Comparison of ENCODE assay signal across 23 mouse cellular contexts in the genomic region with DNA sequence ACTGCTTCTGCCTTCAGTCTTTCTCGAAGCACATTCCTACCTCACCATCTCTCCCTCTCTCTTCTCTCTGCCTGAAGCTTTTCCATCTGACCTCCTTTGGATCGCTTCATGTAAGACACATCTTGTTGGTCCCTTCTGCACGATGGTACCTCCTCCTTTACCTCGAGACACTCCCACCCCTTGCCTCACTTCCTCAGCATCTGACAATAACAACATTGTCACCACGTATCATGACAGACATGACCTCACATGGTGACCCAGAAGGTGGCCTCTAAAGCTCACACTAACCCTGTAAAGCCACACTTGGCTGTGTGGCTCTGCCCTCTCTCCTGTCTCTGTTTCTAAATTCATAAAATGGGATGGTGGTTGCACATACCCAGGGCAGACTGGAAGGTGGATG. TPM values are rescaled to one million over a fixed set of nuclear protein-coding genes. Genes with fewer than 3 reads are reported as not detected.
DNase-seq lines count a peak whose midpoint lies in the region; ATAC-seq and TF ChIP-seq lines count a peak whose summit lies in the region.
"Had no signal": no experiment of that assay in that cellular context is flagged by ENCODE, and none has a peak within 500 bp of the region (broad histone marks: within the 10 kb centered on the region; RNA-seq: fewer than 3 reads in every experiment).

No protein-coding gene starts in this region.

- peak; percentile 54 for ATAC-seq in megakaryocyte, adult 5-6 weeks (ENCODE audit: poor library complexity, severe bottlenecking)
- ATAC-seq in midbrain, embryonic 15.5 days (replicated peaks), result no peak
- ATAC-seq: activated CD4-positive, CD25-positive, alpha-beta regulatory T cell, adult 4 months; forebrain, embryonic 14.5 days; forebrain, postnatal 0 days; hindbrain, embryonic 16.5 days; intestine, embryonic 15.5 days had no signal

- TF ChIP-seq CTCF in layer of hippocampus, adult 2 months (conservative IDR thresholded peaks at IDR 0.05), result no peak
- TF ChIP-seq CTCF in cortical plate, adult 2 months (IDR thresholded peaks at IDR 0.05; ENCODE audit: extremely low read depth, insufficient read depth, low read length), result no peak

- H3K4me1 ChIP-seq in cortical plate, adult 2 months (ENCODE audit: control insufficient read depth, insufficient read depth, low read length), result peaks cover 4% of the 10 kb centered on the region
- H3K4me1 ChIP-seq in midbrain, embryonic 15.5 days, result no peaks in the 10 kb centered on the region
- H3K4me1 ChIP-seq in hindbrain, embryonic 10.5 days (replicated peaks), result peaks cover 8% of the 10 kb centered on the region
- H3K4me1 ChIP-seq: embryonic facial prominence, embryonic 15.5 days; intestine, embryonic 15.5 days had no signal

- no peak overlapping the region for H3K4me3 ChIP-seq in layer of hippocampus, adult 2 months
- H3K4me3 ChIP-seq in cortical plate, adult 2 months (ENCODE audit: insufficient read depth, low read length), result no peak overlapping the region
- H3K4me3 ChIP-seq in midbrain, embryonic 15.5 days, result no peak overlapping the region
- H3K4me3 ChIP-seq in hindbrain, embryonic 10.5 days, result no peak overlapping the region
- H3K4me3 ChIP-seq: embryonic facial prominence, embryonic 15.5 days; hindbrain, embryonic 13.5 days; intestine, embryonic 15.5 days had no signal

- no peak for TF ChIP-seq POLR2A in cortical plate, adult 2 months (IDR thresholded peaks at IDR 0.05; ENCODE audit: extremely low read depth, insufficient read depth, low read length)

- peak overlapping the region; percentile 94 for H3K27ac ChIP-seq in layer of hippocampus, adult 2 months
- 0 out of 2 replicates have a peak overlapping the region, but pooled peaks have one; percentile 0 for H3K27ac ChIP-seq in cortical plate, adult 2 months (ENCODE audit: insufficient read depth, low read length)
- H3K27ac ChIP-seq in midbrain, embryonic 15.5 days, result no peak overlapping the region
- no peak overlapping the region for H3K27ac ChIP-seq in hindbrain, embryonic 10.5 days
- H3K27ac ChIP-seq: embryonic facial prominence, embryonic 15.5 days; hindbrain, embryonic 13.5 days; intestine, embryonic 15.5 days had no signal

- H3K36me3 ChIP-seq in midbrain, embryonic 15.5 days (replicated peaks), result peaks cover 16% of the 10 kb centered on the region
- peaks cover 89% of the 10 kb centered on the region for H3K36me3 ChIP-seq in hindbrain, embryonic 10.5 days

- H3K9ac ChIP-seq in midbrain, embryonic 15.5 days, result no peak overlapping the region
- H3K9ac ChIP-seq: embryonic facial prominence, embryonic 15.5 days; forebrain, postnatal 0 days; hindbrain, embryonic 13.5 days; intestine, embryonic 15.5 days had no signal

- no peak for DNase-seq in layer of hippocampus, adult 2 months (ENCODE audit: low spot score in 2 of 2)
- DNase-seq in layer of hippocampus, adult 8-10 months (ENCODE audit: low spot score in 2 of 2), result no peak
- no peak for DNase-seq in hindbrain, embryonic 10.5 days (ENCODE audit: low spot score)
- DNase-seq: adrenal gland, adult 8-10 months; adrenal gland, postnatal 36 days; cerebellum, adult 11 months; cerebellum, adult 2 months; cerebellum, adult 9-11 months; cerebellum, postnatal 25 days; embryo, embryonic 11 days; forebrain, postnatal 0 days; gastrocnemius, postnatal 36 days; heart, adult 11 months had no signal

- H3K9me3 ChIP-seq in midbrain, embryonic 15.5 days, result no peaks in the 10 kb centered on the region
- no peaks in the 10 kb centered on the region for H3K9me3 ChIP-seq in hindbrain, embryonic 10.5 days
- H3K9me3 ChIP-seq: embryonic facial prominence, embryonic 15.5 days; hindbrain, embryonic 13.5 days; intestine, embryonic 15.5 days had no signal

- no peak overlapping the region for H3K4me2 ChIP-seq in midbrain, embryonic 15.5 days
- H3K4me2 ChIP-seq: embryonic facial prominence, embryonic 15.5 days; heart, embryonic 11.5 days; hindbrain, embryonic 13.5 days; intestine, embryonic 15.5 days had no signal

- no peaks in the 10 kb centered on the region for H3K27me3 ChIP-seq in midbrain, embryonic 15.5 days (replicated peaks)
- H3K27me3 ChIP-seq in hindbrain, embryonic 10.5 days (ENCODE audit: insufficient read depth, poor library complexity, severe bottlenecking), result no peaks in the 10 kb centered on the region
- H3K27me3 ChIP-seq: embryonic facial prominence, embryonic 15.5 days; hindbrain, embryonic 13.5 days; intestine, embryonic 15.5 days had no signal

- WGBS in midbrain, embryonic 15.5 days, result 75% methylated on average over 5 of the region's 5 CpGs
- WGBS in hindbrain, embryonic 10.5 days, result 82% methylated on average over 5 of the region's 5 CpGs

RNA-seq across cellular contexts. Expression of a gene that starts 15.4 kb away (rescaled TPM):
- total RNA-seq in layer of hippocampus, adult 2 months (2021), result 10 to 100 TPM; 69.1 to 78.2 TPM
- 10 to 100 TPM; 67.1 to 69.2 (median 68.8) TPM for total RNA-seq in layer of hippocampus, adult 8-10 months (2022)
- polyA plus RNA-seq in cortical plate, adult 2 months (2012; rRNA removed), result 55.4 and 56.5 TPM in 2 replicates
- total RNA-seq in megakaryocyte, adult 5-6 weeks (2015), result 0.75 and 1.2 TPM in 2 replicates
- 0.48 and 0.65 TPM in 2 replicates for total RNA-seq in megakaryocyte, adult 5-6 weeks (2017)
- 11.8 and 14.3 TPM in 2 replicates for polyA plus RNA-seq in midbrain, embryonic 15.5 days (2015; fragmentation: Nextera tagmentation; extraction: Ambion mirVana)
- polyA plus RNA-seq in hindbrain, embryonic 10.5 days (2016; fragmentation: Nextera tagmentation; extraction: Ambion mirVana), result 19.6 and 22.8 TPM in 2 replicates

RNA-seq across cellular contexts. Expression of a gene that starts 24.7 kb away (rescaled TPM):
- total RNA-seq in layer of hippocampus, adult 2 months (2021), result 10 to 100 TPM; 97.4 to 99.3 TPM
- total RNA-seq in layer of hippocampus, adult 8-10 months (2022), result 100 to 1,000 TPM; 100 to 117 (median 109) TPM
- polyA plus RNA-seq in cortical plate, adult 2 months (2012; rRNA removed), result 110 and 121 TPM in 2 replicates
- 561 and 605 TPM in 2 replicates for total RNA-seq in megakaryocyte, adult 5-6 weeks (2015)
- total RNA-seq in megakaryocyte, adult 5-6 weeks (2017), result 974 and 1,002 TPM in 2 replicates
- 321 and 332 TPM in 2 replicates for polyA plus RNA-seq in midbrain, embryonic 15.5 days (2015; fragmentation: Nextera tagmentation; extraction: Ambion mirVana)
- polyA plus RNA-seq in hindbrain, embryonic 10.5 days (2016; fragmentation: Nextera tagmentation; extraction: Ambion mirVana), result 396 and 457 TPM in 2 replicates

RNA-seq across cellular contexts. Expression of a gene that starts 32.9 kb away (rescaled TPM):
- 10 to 100 TPM; 25.7 to 25.9 TPM for total RNA-seq in layer of hippocampus, adult 2 months (2021)
- total RNA-seq in layer of hippocampus, adult 8-10 months (2022), result 10 to 100 TPM; 25.7 to 31.5 (median 28.6) TPM
- 11.5 TPM in 2 replicates for polyA plus RNA-seq in cortical plate, adult 2 months (2012; rRNA removed)
- 3.8 and 5.7 TPM in 2 replicates for total RNA-seq in megakaryocyte, adult 5-6 weeks (2015)
- total RNA-seq in megakaryocyte, adult 5-6 weeks (2017), result 10.6 and 12.0 TPM in 2 replicates
- 18.9 and 19.1 TPM in 2 replicates for polyA plus RNA-seq in midbrain, embryonic 15.5 days (2015; fragmentation: Nextera tagmentation; extraction: Ambion mirVana)
- polyA plus RNA-seq in hindbrain, embryonic 10.5 days (2016; fragmentation: Nextera tagmentation; extraction: Ambion mirVana), result 29.7 and 35.4 TPM in 2 replicates

RNA-seq across cellular contexts. Expression of a gene that starts 36.9 kb away (rescaled TPM):
- 10 to 100 TPM; 27.4 to 32.6 TPM for total RNA-seq in layer of hippocampus, adult 2 months (2021)
- 10 to 100 TPM; 27.5 to 36.8 (median 29.6) TPM for total RNA-seq in layer of hippocampus, adult 8-10 months (2022)
- polyA plus RNA-seq in cortical plate, adult 2 months (2012; rRNA removed), result 40.3 and 42.4 TPM in 2 replicates
- 6.5 and 7.7 TPM in 2 replicates for total RNA-seq in megakaryocyte, adult 5-6 weeks (2015)
- total RNA-seq in megakaryocyte, adult 5-6 weeks (2017), result 7.2 and 15.1 TPM in 2 replicates
- 26.7 and 30.5 TPM in 2 replicates for polyA plus RNA-seq in midbrain, embryonic 15.5 days (2015; fragmentation: Nextera tagmentation; extraction: Ambion mirVana)
- polyA plus RNA-seq in hindbrain, embryonic 10.5 days (2016; fragmentation: Nextera tagmentation; extraction: Ambion mirVana), result 19.2 and 19.6 TPM in 2 replicates

RNA-seq across cellular contexts. Expression of a gene that starts 37.6 kb away (rescaled TPM):
- 10 to 100 TPM; 19.3 TPM for total RNA-seq in layer of hippocampus, adult 2 months (2021)
- 10 to 100 TPM; 15.5 to 21.0 (median 17.2) TPM for total RNA-seq in layer of hippocampus, adult 8-10 months (2022)
- polyA plus RNA-seq in cortical plate, adult 2 months (2012; rRNA removed), result 26.9 and 27.1 TPM in 2 replicates
- 42.8 and 45.4 TPM in 2 replicates for total RNA-seq in megakaryocyte, adult 5-6 weeks (2015)
- total RNA-seq in megakaryocyte, adult 5-6 weeks (2017), result 42.5 and 42.9 TPM in 2 replicates
- 24.7 and 25.2 TPM in 2 replicates for polyA plus RNA-seq in midbrain, embryonic 15.5 days (2015; fragmentation: Nextera tagmentation; extraction: Ambion mirVana)
- 21.5 and 23.1 TPM in 2 replicates for polyA plus RNA-seq in hindbrain, embryonic 10.5 days (2016; fragmentation: Nextera tagmentation; extraction: Ambion mirVana)

Comparison
In these comparisons a context has a peak if more than half of its experiments do, and no peak if none do; other contexts are left out.
1. H3K27ac ChIP-seq: peak in layer of hippocampus, adult 2 months (single experiment) and cortical plate, adult 2 months (single experiment); none in midbrain, embryonic 15.5 days (single experiment) and hindbrain, embryonic 10.5 days (single experiment).
2. RNA of a gene that starts 15.4 kb away (total RNA-seq): 69.1 to 78.2 TPM in layer of hippocampus, adult 2 months and 67.1 to 69.2 TPM in layer of hippocampus, adult 8-10 months; 0.48 to 1.2 TPM in megakaryocyte, adult 5-6 weeks; every median in the first group is over 10 times any median in the second.
3. RNA of a gene that starts 24.7 kb away (total RNA-seq): 561 to 1,002 TPM in megakaryocyte, adult 5-6 weeks; 100 to 117 TPM in layer of hippocampus, adult 8-10 months and 97.4 to 99.3 TPM in layer of hippocampus, adult 2 months; every median in the first group is over 4 times any median in the second.